Mouse (Mus musculus): Measurements from ENCODE around the gene Map3k14. TPM values are rescaled to one million over a fixed set of nuclear protein-coding genes. Genes with fewer than 3 reads are reported as not detected.
A peak's percentile ranks its signal among the peaks of the same experiment; 100 is the strongest.

The Map3k14 gene
- polyA plus RNA-seq, 1 experiment from 2014 or later: 5.0 TPM

DNA sequence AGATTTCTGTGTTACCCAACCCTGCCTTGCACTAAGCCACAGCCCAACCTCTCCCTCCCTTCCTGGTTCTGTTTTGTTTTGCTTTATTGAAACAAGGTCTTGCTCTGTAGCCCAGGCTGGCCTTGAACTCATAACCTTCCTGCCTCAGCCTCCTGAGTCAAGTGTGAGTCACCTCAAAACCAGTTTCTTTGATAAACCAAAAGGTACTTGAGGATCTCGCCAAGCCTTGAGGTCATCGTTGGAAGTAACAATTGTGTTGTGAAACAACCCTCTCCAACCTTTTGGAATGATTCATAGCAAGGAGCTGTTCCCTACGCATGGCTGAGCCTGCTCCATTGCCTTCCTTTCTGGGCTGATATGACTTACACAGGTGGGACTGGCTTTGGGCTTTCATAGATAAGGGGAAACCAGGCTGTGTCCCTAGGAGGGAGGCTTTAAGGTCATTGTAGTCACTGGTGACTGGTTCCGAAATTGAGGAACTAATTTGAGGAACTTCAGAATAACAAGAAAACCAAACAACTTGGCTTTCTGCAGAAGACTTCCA is 9.3 kb downstream of the Map3k14 start:
- no peaks in the 10 kb centered on the region for H3K9me3 ChIP-seq
- H3K4me1 ChIP-seq (replicated peaks): peaks cover 20% of the 10 kb centered on the region
- no peak overlapping the region for H3K4me3 ChIP-seq (replicated peaks)
- no peaks in the 10 kb centered on the region for H3K27me3 ChIP-seq
- WGBS: 94% methylated on average over 4 of the region's 4 CpGs
- no peak for ATAC-seq
- H3K36me3 ChIP-seq: no peaks in the 10 kb centered on the region
- H3K9ac ChIP-seq (replicated peaks): no peak overlapping the region
- H3K27ac ChIP-seq: no peak overlapping the region
- H3K4me2 ChIP-seq (replicated peaks): no peak overlapping the region

DNA sequence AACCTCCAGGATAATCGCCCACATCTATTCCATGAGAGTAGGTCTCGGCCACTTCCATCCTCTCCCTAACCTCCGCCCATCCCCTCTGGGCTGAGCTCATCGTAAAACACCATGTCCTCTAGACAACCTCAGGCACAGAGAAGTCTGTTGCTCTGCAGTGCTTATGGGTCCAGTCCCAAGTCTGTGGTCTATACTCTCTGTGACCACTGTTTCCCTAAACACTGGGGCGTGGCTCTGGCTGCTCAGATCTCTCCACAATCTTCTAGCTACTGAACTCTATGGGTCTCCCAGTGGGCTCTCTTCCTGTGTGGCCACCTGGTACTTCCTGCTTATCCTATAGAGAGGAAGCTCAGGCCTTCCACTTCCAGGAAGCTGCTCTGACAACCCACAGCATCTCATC is 13.7 kb downstream of the Map3k14 start:
- H3K27ac ChIP-seq: no peak overlapping the region
- H3K4me2 ChIP-seq (replicated peaks): no peak overlapping the region
- no peak overlapping the region for H3K9ac ChIP-seq (replicated peaks)
- H3K4me1 ChIP-seq (replicated peaks): peaks cover 11% of the 10 kb centered on the region
- ATAC-seq: no peak
- WGBS: 87% methylated on average over 5 of the region's 5 CpGs
- H3K36me3 ChIP-seq: no peaks in the 10 kb centered on the region
- H3K9me3 ChIP-seq: no peaks in the 10 kb centered on the region
- H3K4me3 ChIP-seq (replicated peaks): no peak overlapping the region
- H3K27me3 ChIP-seq: no peaks in the 10 kb centered on the region

DNA sequence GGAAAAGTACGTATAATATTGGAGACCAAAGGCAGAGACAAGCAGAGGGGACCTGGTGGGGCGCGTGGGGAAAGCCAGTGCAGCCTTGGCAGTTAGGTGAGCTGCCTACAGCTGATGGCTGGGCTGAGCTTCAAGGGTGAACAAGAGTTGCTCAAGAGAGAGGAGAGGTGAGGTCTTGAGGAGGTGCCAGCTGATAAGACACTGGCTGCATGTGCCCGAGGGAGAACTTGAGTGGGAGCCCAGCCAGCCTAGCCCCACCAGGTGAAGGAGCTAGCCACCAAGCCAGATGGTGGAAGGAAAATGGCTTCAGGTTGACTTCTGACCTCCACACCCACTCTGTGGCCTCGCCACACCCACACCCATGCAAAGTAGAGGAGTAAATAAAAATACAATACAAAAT is 14.9 kb downstream of the Map3k14 start:
- Histone ChIP-seq H3K36me3 (no peaks in the 10 kb centered on the region), H3K4me2 (replicated peaks) (no peak overlapping the region), H3K27me3 (no peaks in the 10 kb centered on the region), H3K9me3 (no peaks in the 10 kb centered on the region), H3K9ac (replicated peaks) (no peak overlapping the region), H3K4me1 (replicated peaks) (peaks cover 23% of the 10 kb centered on the region), H3K4me3 (replicated peaks) (no peak overlapping the region), H3K27ac (no peak overlapping the region)
- no peak for ATAC-seq
- 95% methylated on average over 5 of the region's 5 CpGs for WGBS

DNA sequence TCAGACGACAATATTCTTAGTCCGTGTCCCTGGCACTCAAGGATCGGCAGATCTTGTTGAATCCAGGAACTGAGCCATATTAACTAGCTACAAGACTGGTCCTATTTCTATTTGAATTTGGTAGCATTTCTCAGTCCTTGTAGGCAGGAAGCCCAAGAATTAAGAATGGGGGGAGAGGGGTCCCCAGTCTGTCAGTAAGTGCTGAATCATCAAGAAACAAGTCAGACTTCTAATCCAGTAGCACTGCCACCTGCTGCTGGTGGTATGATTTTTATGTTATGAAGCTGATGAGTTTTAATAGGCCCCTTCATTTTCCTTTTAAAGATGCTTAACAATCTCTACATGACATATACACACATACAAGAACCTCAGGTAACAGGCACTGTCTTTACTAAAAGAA is 16.9 kb downstream of the Map3k14 start:
- no peak for ATAC-seq
- Histone ChIP-seq H3K9me3 (no peaks in the 10 kb centered on the region), H3K36me3 (no peaks in the 10 kb centered on the region), H3K4me2 (replicated peaks) (no peak overlapping the region), H3K27me3 (no peaks in the 10 kb centered on the region), H3K4me3 (replicated peaks) (no peak overlapping the region), H3K27ac (no peak overlapping the region), H3K9ac (replicated peaks) (no peak overlapping the region), H3K4me1 (replicated peaks) (peaks cover 38% of the 10 kb centered on the region)
- WGBS: 94% methylated on average over 3 of the region's 3 CpGs

DNA sequence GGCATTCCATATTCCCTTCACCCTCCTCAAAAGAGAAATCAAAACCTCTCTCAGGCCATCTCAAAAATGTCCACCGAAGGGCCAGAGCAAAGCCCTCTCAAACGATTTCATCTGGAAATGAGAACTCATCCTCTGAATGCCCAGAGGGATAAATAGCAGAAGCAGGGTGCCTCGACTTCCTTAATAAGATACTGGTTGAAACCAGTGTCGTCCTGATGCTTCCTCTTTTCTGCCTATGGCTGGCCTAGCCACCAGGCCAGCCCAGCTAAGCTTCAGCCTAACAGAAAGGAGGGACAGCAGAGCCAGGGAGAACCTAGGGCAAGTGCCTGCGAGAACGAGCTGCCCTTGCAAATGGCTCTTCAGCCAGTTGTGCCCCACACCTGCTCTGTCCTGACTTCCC is 17.8 kb downstream of the Map3k14 start:
- Histone ChIP-seq H3K9ac (replicated peaks) (no peak overlapping the region), H3K27me3 (no peaks in the 10 kb centered on the region), H3K4me3 (replicated peaks) (no peak overlapping the region), H3K4me1 (replicated peaks) (peaks cover 44% of the 10 kb centered on the region), H3K36me3 (no peaks in the 10 kb centered on the region), H3K9me3 (no peaks in the 10 kb centered on the region), H3K27ac (no peak overlapping the region), H3K4me2 (replicated peaks) (no peak overlapping the region)
- no peak for ATAC-seq
- 73% methylated on average over 6 of the region's 6 CpGs for WGBS

DNA sequence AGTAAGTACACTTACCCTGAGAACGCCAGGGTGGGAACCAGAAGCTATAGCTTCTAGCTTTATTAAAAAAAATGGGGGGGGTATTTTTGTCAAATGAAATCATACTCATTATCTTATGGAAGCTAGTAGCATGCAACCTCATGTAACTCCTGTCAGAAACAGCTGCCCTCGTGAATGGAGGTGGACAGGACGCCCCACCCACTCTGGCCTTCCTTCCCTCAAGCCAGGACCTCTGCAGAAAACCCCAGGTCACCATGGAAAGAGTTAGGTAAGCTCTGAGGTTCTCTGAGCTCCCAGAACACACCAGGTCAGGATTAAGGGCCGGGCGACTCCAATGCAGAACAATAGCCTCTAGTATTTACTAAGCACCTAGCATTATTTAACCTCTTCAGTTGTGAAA is 18.4 kb downstream of the Map3k14 start:
- WGBS: 68% methylated on average over 5 of the region's 5 CpGs
- no peak overlapping the region for H3K27ac ChIP-seq
- H3K27me3 ChIP-seq: no peaks in the 10 kb centered on the region
- ATAC-seq: no peak
- no peak overlapping the region for H3K4me3 ChIP-seq (replicated peaks)
- H3K9me3 ChIP-seq: no peaks in the 10 kb centered on the region
- H3K4me2 ChIP-seq (replicated peaks): no peak overlapping the region
- peaks cover 47% of the 10 kb centered on the region for H3K4me1 ChIP-seq (replicated peaks)
- no peak overlapping the region for H3K9ac ChIP-seq (replicated peaks)
- no peaks in the 10 kb centered on the region for H3K36me3 ChIP-seq

DNA sequence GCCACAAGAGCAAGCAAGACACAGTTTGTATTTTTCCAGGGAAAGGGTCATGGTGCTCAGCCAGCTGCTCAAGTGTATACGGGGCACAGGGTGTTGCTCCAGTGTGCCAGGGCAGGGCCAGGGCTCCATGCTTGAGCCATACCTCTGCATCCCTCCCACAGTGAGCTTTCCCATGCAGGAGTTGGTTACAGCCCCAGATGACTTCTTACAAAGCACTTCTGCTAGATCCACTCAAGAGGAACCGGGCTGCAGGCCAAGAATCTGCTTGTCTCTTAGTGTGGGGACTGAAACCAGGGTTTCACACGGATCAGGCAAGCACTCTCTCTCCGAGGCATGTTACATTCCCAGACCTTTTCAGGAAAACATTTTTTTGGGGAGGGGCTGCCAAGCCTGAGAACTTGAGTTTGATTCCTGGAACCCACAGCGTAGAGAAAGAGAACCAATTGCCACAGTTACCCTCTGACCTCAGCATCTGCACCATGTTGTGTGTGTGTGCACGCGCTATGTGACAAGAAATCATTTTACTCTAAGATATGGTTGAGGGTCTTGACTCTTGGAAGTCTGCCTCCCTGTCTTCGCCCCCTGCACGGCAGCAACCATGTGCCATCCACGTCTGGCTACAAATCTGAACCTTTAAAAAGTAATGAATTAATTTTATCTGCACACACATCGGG is 19.6 kb downstream of the Map3k14 start:
- WGBS: 74% methylated on average over 11 of the region's 11 CpGs
- Histone ChIP-seq H3K4me1 (replicated peaks) (peaks cover 47% of the 10 kb centered on the region), H3K4me3 (replicated peaks) (no peak overlapping the region), H3K36me3 (no peaks in the 10 kb centered on the region), H3K27me3 (no peaks in the 10 kb centered on the region), H3K9ac (replicated peaks) (no peak overlapping the region; the same call in 1 of the 2 replicates), H3K9me3 (no peaks in the 10 kb centered on the region), H3K27ac (peak overlapping the region; percentile 67), H3K4me2 (replicated peaks) (no peak overlapping the region)
- peak; percentile 67; the same call in 1 of the 2 replicates for ATAC-seq

DNA sequence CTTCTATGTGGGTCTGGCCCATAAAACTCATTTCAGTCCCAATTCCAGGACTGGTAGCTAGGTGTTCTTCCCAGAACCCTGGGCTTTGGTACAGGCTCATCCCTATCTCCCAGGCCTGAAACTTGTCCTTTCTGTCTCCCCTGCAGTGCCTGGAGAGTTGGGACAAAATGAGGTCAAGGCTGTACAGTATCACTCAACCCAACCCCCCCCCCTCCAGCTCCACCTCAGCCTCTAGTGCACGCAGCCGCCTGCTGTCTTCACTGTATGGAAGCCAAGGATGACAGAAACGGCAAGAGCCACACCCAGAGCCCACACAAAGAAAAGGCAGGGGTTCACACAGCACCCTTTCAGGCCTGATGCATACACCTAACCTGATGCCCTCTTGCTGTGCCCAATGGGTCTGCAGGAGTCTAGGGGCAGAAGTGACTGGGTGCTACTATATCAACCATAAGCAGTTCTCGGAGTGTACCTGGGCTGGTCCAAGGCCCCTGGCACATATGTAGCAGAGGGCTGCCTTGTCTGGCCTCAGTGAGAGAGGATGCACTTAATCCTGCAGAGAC is 20.5 kb downstream of the Map3k14 start:
- Histone ChIP-seq H3K27me3 (no peaks in the 10 kb centered on the region), H3K36me3 (0 out of 2 replicates have a peak, but pooled peaks cover 2% of the 10 kb centered on the region), H3K4me3 (replicated peaks) (no peak overlapping the region), H3K4me2 (replicated peaks) (no peak overlapping the region), H3K9me3 (no peaks in the 10 kb centered on the region), H3K27ac (peak overlapping the region; percentile 26; the same call in 1 of the 2 replicates), H3K9ac (replicated peaks) (no peak overlapping the region), H3K4me1 (replicated peaks) (peaks cover 51% of the 10 kb centered on the region)
- no peak for ATAC-seq
- WGBS: 76% methylated on average over 4 of the region's 4 CpGs

DNA sequence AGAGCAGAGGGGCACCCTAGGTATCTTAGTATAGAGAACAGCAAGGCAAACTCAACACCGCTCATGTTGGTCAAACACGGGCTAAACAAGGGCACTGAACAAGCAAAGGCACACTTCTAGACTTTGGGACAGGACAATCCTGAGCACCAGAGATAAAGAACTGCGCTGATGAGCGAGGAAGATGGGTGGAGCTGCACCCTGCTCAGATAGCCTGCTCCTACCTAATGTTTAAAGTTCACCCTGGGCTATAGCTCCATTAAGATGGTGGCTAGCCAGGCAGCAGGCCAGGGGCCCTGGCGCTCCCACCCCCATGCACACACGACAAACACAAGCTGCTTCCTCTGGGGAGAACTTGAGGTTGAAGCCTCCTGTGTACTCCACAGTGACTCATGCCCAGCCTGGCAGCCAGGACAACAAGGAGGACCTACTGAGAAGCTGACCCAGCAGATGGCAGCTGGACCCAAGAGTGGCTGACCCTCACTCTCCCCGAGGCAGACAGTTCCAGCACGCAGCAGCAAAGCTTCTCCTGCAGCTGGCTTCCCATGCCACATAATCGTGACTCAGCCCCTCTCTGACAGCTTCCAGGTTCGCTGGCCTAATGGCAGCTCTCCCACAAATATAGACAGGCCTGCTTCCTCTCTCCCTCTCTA is 21.1 kb downstream of the Map3k14 start:
- Histone ChIP-seq H3K9ac (replicated peaks) (no peak overlapping the region), H3K4me2 (replicated peaks) (no peak overlapping the region)

DNA sequence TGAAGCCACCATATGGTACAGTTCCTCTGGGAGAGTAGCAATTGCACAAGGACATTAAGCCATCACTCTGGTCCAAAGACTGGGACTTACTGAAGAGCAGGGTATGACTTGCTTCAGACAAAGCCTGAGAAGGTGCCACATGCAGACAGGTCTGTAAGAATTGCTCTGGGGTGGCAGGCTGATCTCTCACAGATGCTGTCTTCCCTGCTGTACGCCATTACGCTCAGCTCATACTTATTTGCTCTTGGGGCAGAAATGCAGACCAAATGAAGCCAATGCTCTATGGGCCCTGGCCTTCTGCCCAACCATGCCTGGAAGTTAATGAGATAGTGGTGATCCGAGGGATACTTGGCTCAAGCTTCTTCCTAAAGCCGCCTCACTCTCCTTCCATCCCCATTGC is 22.4 kb downstream of the Map3k14 start:
- no peak overlapping the region for H3K4me3 ChIP-seq (replicated peaks)
- H3K27ac ChIP-seq: no peak overlapping the region
- H3K9me3 ChIP-seq: no peaks in the 10 kb centered on the region
- peaks cover 14% of the 10 kb centered on the region for H3K36me3 ChIP-seq
- H3K27me3 ChIP-seq: no peaks in the 10 kb centered on the region
- H3K4me2 ChIP-seq (replicated peaks): no peak overlapping the region
- peaks cover 55% of the 10 kb centered on the region for H3K4me1 ChIP-seq (replicated peaks)
- H3K9ac ChIP-seq (replicated peaks): no peak overlapping the region
- ATAC-seq: no peak
- 84% methylated on average over 4 of the region's 4 CpGs for WGBS

More for the DNA sequence above, 21.1 kb downstream of the Map3k14 start:
- H3K9me3 ChIP-seq: no peaks in the 10 kb centered on the region
- H3K36me3 ChIP-seq: peaks cover 5% of the 10 kb centered on the region; the same call in 1 of the 2 replicates
- no peak for ATAC-seq
- H3K27me3 ChIP-seq: no peaks in the 10 kb centered on the region
- 82% methylated on average over 10 of the region's 10 CpGs for WGBS
- H3K4me3 ChIP-seq (replicated peaks): no peak overlapping the region
- peaks cover 55% of the 10 kb centered on the region for H3K4me1 ChIP-seq (replicated peaks)
- H3K27ac ChIP-seq: peak overlapping the region; percentile 26; the same call in 1 of the 2 replicates

DNA sequence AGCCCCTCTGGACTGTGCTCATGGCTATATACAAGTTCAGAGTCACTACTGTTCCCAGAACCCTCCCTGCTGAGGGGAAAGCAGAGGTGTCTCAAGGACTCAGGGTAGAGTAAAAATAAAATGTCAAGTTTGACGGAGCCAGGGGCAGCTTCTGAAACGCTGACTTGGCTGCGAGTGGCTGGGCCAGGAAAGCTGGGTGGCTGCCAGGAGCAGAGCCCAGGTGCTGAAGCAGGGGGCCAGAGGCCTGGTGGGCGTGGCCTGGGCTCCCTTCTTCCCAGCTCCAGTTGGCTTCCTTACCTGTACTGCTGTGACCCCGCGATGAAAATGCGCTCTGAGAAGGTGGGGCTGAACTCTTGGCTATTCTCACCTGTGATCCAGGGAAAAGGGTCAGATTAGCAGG is 26.5 kb downstream of the Map3k14 start:
- peaks cover 54% of the 10 kb centered on the region for H3K36me3 ChIP-seq
- H3K4me1 ChIP-seq (replicated peaks): peaks cover 18% of the 10 kb centered on the region
- no peaks in the 10 kb centered on the region for H3K27me3 ChIP-seq
- no peaks in the 10 kb centered on the region for H3K9me3 ChIP-seq
- no peak overlapping the region for H3K4me2 ChIP-seq (replicated peaks)
- no peak overlapping the region for H3K9ac ChIP-seq (replicated peaks)
- 57% methylated on average over 7 of the region's 7 CpGs for WGBS
- no peak overlapping the region for H3K4me3 ChIP-seq (replicated peaks)
- no peak overlapping the region for H3K27ac ChIP-seq
- ATAC-seq: no peak

DNA sequence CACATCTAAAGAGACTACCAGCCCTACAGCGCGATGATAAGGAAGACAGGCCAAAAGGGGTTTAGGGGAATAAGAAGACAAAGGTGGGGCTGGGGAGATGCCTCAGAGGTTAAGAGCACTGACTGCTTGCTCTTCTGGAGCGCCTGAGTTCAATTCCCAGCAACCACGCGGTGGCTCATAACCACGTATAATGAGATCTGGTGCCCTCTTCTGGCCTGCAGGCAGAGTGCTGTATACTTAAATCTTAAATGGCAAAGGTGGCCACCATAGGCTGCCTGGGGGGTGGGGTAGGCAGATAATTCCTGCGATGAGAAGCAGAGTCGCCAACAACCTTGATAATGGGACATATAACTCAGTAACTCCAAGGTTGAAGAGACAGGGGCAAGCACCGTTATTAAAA is 29.5 kb downstream of the Map3k14 start:
- no peak overlapping the region for H3K4me3 ChIP-seq (replicated peaks)

More for the DNA sequence above, 29.5 kb downstream of the Map3k14 start:
- no peak for ATAC-seq
- no peaks in the 10 kb centered on the region for H3K27me3 ChIP-seq
- no peak overlapping the region for H3K9ac ChIP-seq (replicated peaks)
- no peak overlapping the region for H3K27ac ChIP-seq
- no peak overlapping the region for H3K4me2 ChIP-seq (replicated peaks)
- H3K36me3 ChIP-seq: peaks cover 58% of the 10 kb centered on the region
- no peaks in the 10 kb centered on the region for H3K9me3 ChIP-seq
- WGBS: 75% methylated on average over 9 of the region's 9 CpGs
- H3K4me1 ChIP-seq (replicated peaks): peaks cover 8% of the 10 kb centered on the region; the same call in 1 of the 2 replicates

Data from midbrain, embryonic 13.5 days (tissue).